Mouse (Mus musculus) adrenal gland, postnatal 25 days (tissue): ENCODE data around the gene Tamm41. TPM values are rescaled to one million over a fixed set of nuclear protein-coding genes. Genes with fewer than 3 reads are reported as not detected.
A peak's percentile ranks its signal among the peaks of the same experiment; 100 is the strongest.

Source experiments
- DNase-seq: peaks from one replicate; pipeline ENCODE4 v3.0.0; 2021; ENCODE audit warnings: mixed read lengths
- total RNA-seq: library from RNA; stranded (reverse); gene quantifications from 2 replicates; pipeline ENCODE4 v1.2.3, GENCODE M21; 2021

Gene Tamm41
- total RNA-seq, 1 experiment from 2014 or later, result 19.9 TPM

- no peak for DNase-seq
These were observed 10.1 kb downstream of the Tamm41 start for GRCm38 (mm10) chr6:115027485-115027992.

GRCm38 (mm10) chr6:115022876-115023275 lies 14.8 kb downstream of the Tamm41 start:
- DNase-seq, result no peak

GRCm38 (mm10) chr6:115015461-115015860 lies 22.2 kb downstream of the Tamm41 start:
- no peak for DNase-seq

- no peak for DNase-seq
These were observed 24.1 kb downstream of the Tamm41 start for GRCm38 (mm10) chr6:115013574-115013973.

GRCm38 (mm10) chr6:115011792-115012191 lies 25.9 kb downstream of the Tamm41 start:
- no peak for DNase-seq

- DNase-seq, result no peak
These were observed 26.9 kb downstream of the Tamm41 start for GRCm38 (mm10) chr6:115010815-115011214.

GRCm38 (mm10) chr6:115010304-115010703 lies 27.4 kb downstream of the Tamm41 start:
- no peak for DNase-seq

GRCm38 (mm10) chr6:115007728-115008127 lies 29.9 kb downstream of the Tamm41 start:
- DNase-seq, result peak; percentile 78

- no peak for DNase-seq
These were observed 30.7 kb downstream of the Tamm41 start for GRCm38 (mm10) chr6:115006948-115007347.

- no peak for DNase-seq
These were observed 31.6 kb downstream of the Tamm41 start for GRCm38 (mm10) chr6:115006065-115006464.

- DNase-seq, result no peak
These were observed 32.3 kb downstream of the Tamm41 start for GRCm38 (mm10) chr6:115005351-115005890.

- no peak for DNase-seq
These were observed 33.0 kb downstream of the Tamm41 start for GRCm38 (mm10) chr6:115004636-115005035.

- no peak for DNase-seq
These were observed 39.2 kb downstream of the Tamm41 start for GRCm38 (mm10) chr6:114998374-114999031.

- DNase-seq, result no peak
These were observed 40.2 kb downstream of the Tamm41 start for GRCm38 (mm10) chr6:114997471-114997870.

GRCm38 (mm10) chr6:114996910-114997309 lies 40.8 kb downstream of the Tamm41 start:
- no peak for DNase-seq

GRCm38 (mm10) chr6:114994079-114994478 lies 43.6 kb downstream of the Tamm41 start:
- no peak for DNase-seq

- DNase-seq, result no peak
These were observed 44.0 kb downstream of the Tamm41 start for GRCm38 (mm10) chr6:114993659-114994058.

GRCm38 (mm10) chr6:114991909-114992308 lies 45.8 kb downstream of the Tamm41 start:
- no peak for DNase-seq

GRCm38 (mm10) chr6:114988619-114988980 lies 49.1 kb downstream of the Tamm41 start:
- no peak for DNase-seq

- DNase-seq, result no peak
These were observed 49.6 kb downstream of the Tamm41 start for GRCm38 (mm10) chr6:114987966-114988618.

GRCm38 (mm10) chr6:114982671-114983070 lies 55.0 kb downstream of the Tamm41 start:
- no peak for DNase-seq

- DNase-seq, result no peak
These were observed 58.0 kb downstream of the Tamm41 start for GRCm38 (mm10) chr6:114979715-114980114.

- peak; percentile 15 for DNase-seq
These were observed 60.7 kb downstream of the Tamm41 start for GRCm38 (mm10) chr6:114976915-114977419.
